In genomic region chr13:50418421-50418820, GRCm38 (mm10) we compare ENCODE assay signal across 9 mouse cellular contexts. TPM values are rescaled to one million over a fixed set of nuclear protein-coding genes. Genes with fewer than 3 reads are reported as not detected.
DNase-seq lines count a peak whose midpoint lies in the region; ATAC-seq and TF ChIP-seq lines count a peak whose summit lies in the region.
"Had no signal": no experiment of that assay in that cellular context is flagged by ENCODE, and none has a peak within 500 bp of the region (broad histone marks: within the 10 kb centered on the region; RNA-seq: fewer than 3 reads in every experiment).

No protein-coding gene starts in this region.

- H3K27me3 ChIP-seq in heart, postnatal 0 days (ENCODE audit: control insufficient read depth, insufficient read depth, low read length), result no peaks in the 10 kb centered on the region
- H3K27me3 ChIP-seq in hindbrain, embryonic 16.5 days (replicated peaks; ENCODE audit: control insufficient read depth, insufficient read depth, low read length), result no peaks in the 10 kb centered on the region
- no peaks in the 10 kb centered on the region for H3K27me3 ChIP-seq in midbrain, postnatal 0 days (ENCODE audit: insufficient read depth, low read length)

- H3K4me3 ChIP-seq in heart, postnatal 0 days (ENCODE audit: low read depth, low read length), result peak overlapping the region; percentile 91
- H3K4me3 ChIP-seq in bone marrow macrophage, adult 2 months (ENCODE audit: insufficient read depth, low read length), result peak overlapping the region; percentile 83
- H3K4me3 ChIP-seq in hindbrain, embryonic 16.5 days (ENCODE audit: low read length), result peak overlapping the region; percentile 83
- peak overlapping the region; percentile 90 for H3K4me3 ChIP-seq in midbrain, postnatal 0 days (ENCODE audit: low read depth, low read length)

- 32% methylated on average over 3 of the region's 3 CpGs for WGBS in heart, postnatal 0 days
- 35% methylated on average over 3 of the region's 3 CpGs for WGBS in hindbrain, embryonic 16.5 days
- 39% methylated on average over 3 of the region's 3 CpGs for WGBS in midbrain, postnatal 0 days

- no peaks in the 10 kb centered on the region for H3K9me3 ChIP-seq in heart, postnatal 0 days (replicated peaks; ENCODE audit: control insufficient read depth, low read length)
- no peaks in the 10 kb centered on the region for H3K9me3 ChIP-seq in hindbrain, embryonic 16.5 days (ENCODE audit: control insufficient read depth, low read length)
- no peaks in the 10 kb centered on the region for H3K9me3 ChIP-seq in midbrain, postnatal 0 days (ENCODE audit: low read length)

- H3K4me1 ChIP-seq in heart, postnatal 0 days (ENCODE audit: control insufficient read depth, insufficient read depth), result no peaks in the 10 kb centered on the region; the same call in 1 of the 2 replicates
- peaks cover 9% of the 10 kb centered on the region for H3K4me1 ChIP-seq in bone marrow macrophage, adult 2 months (ENCODE audit: control insufficient read depth, insufficient read depth, low read length)
- peaks cover 8% of the 10 kb centered on the region for H3K4me1 ChIP-seq in hindbrain, embryonic 16.5 days (ENCODE audit: control insufficient read depth, insufficient read depth, low read depth, low read length)
- H3K4me1 ChIP-seq in midbrain, postnatal 0 days (ENCODE audit: insufficient read depth, low read length), result peaks cover 3% of the 10 kb centered on the region; the same call in 1 of the 2 replicates

- intact Hi-C loops in heart, postnatal 36 days (cut with DNase I), result no loop called here

- no peak for TF ChIP-seq CTCF in heart, postnatal 0 days (IDR thresholded peaks at IDR 0.05; ENCODE audit: low read depth)
- TF ChIP-seq CTCF in bone marrow macrophage, adult 2 months (IDR thresholded peaks at IDR 0.05; ENCODE audit: low read depth, low read length), result no peak
- peak; percentile 36 for TF ChIP-seq CTCF in midbrain, postnatal 0 days (IDR thresholded peaks at IDR 0.05)

- H3K9ac ChIP-seq in heart, postnatal 0 days (replicated peaks; ENCODE audit: low read depth, low read length), result peak overlapping the region; percentile 82
- peak overlapping the region; percentile 93 for H3K9ac ChIP-seq in hindbrain, embryonic 16.5 days (ENCODE audit: low read depth, low read length)
- H3K9ac ChIP-seq in midbrain, postnatal 0 days (replicated peaks; ENCODE audit: low read length, poor library complexity, severe bottlenecking), result peak overlapping the region; percentile 91

- no peak for ATAC-seq in heart, postnatal 0 days (ENCODE audit: insufficient read depth, low read depth)
- ATAC-seq in hindbrain, embryonic 16.5 days, result peak; percentile 10; the same call in 1 of the 2 replicates
- peak; percentile 32; the same call in 1 of the 2 replicates for ATAC-seq in midbrain, postnatal 0 days (ENCODE audit: low FRiP score)

- H3K27ac ChIP-seq in heart, postnatal 0 days (ENCODE audit: low read depth), result no peak overlapping the region
- no peak overlapping the region for H3K27ac ChIP-seq in bone marrow macrophage, adult 2 months (ENCODE audit: insufficient read depth, low read depth, low read length)
- H3K27ac ChIP-seq in hindbrain, embryonic 16.5 days (ENCODE audit: low read depth, low read length), result no peak overlapping the region
- peak overlapping the region; percentile 77; the same call in 1 of the 2 replicates for H3K27ac ChIP-seq in midbrain, postnatal 0 days (ENCODE audit: low read depth, low read length)

- TF ChIP-seq POLR2A in bone marrow macrophage, adult 2 months (IDR thresholded peaks at IDR 0.05; ENCODE audit: borderline replicate concordance, low read depth, low read length), result no peak

- H3K36me3 ChIP-seq in heart, postnatal 0 days (replicated peaks; ENCODE audit: control insufficient read depth, insufficient read depth, low read length), result peaks cover 26% of the 10 kb centered on the region
- peaks cover 7% of the 10 kb centered on the region for H3K36me3 ChIP-seq in hindbrain, embryonic 16.5 days (ENCODE audit: control insufficient read depth, insufficient read depth, low read length)
- H3K36me3 ChIP-seq in midbrain, postnatal 0 days (ENCODE audit: insufficient read depth, low read length), result peaks cover 5% of the 10 kb centered on the region

- H3K4me2 ChIP-seq in heart, postnatal 0 days (ENCODE audit: low read depth, low read length), result peak overlapping the region; percentile 87
- peak overlapping the region; percentile 63 for H3K4me2 ChIP-seq in hindbrain, embryonic 16.5 days (ENCODE audit: low read length)
- peak overlapping the region; percentile 88 for H3K4me2 ChIP-seq in midbrain, postnatal 0 days (ENCODE audit: low read depth, low read length, poor library complexity, severe bottlenecking)

- TF ChIP-seq EP300 in heart, postnatal 0 days (IDR thresholded peaks at IDR 0.05; ENCODE audit: low read depth), result no peak

- DNase-seq in heart, postnatal 0 days (ENCODE audit: low spot score), result no peak
- DNase-seq in heart, postnatal 36 days, result no peak
- DNase-seq in midbrain, postnatal 0 days (ENCODE audit: low spot score), result peak; percentile 12
- no peak for DNase-seq in right cerebral cortex, postnatal 25 days
- DNase-seq in right cerebral cortex, adult 18-20 months, result no peak
- no peak for DNase-seq in frontal cortex, postnatal 10 days (ENCODE audit: low spot score in 2 of 2)

RNA-seq across cellular contexts. Expression of gene Fbxw17, which starts 0.8 kb away (rescaled TPM):
- 32.3 and 501 TPM in 2 replicates for total RNA-seq in heart, postnatal 0 days (2014; rRNA removed; ENCODE audit: low replicate concordance)
- polyA plus RNA-seq in heart, postnatal 0 days (2015; fragmentation: Nextera tagmentation; extraction: Ambion mirVana), result 10.5 and 12.7 TPM in 2 replicates
- 1 to 10 TPM; 5.3 to 6.2 TPM for total RNA-seq in heart, postnatal 36 days (2021)
- polyA plus RNA-seq in bone marrow macrophage, adult 2 months (2012; ENCODE audit: insufficient read depth, insufficient read length, missing spikeins), result 69.3 and 80.4 TPM in 2 replicates
- 35.2 and 35.6 TPM in 2 replicates for polyA plus RNA-seq in hindbrain, embryonic 16.5 days (2015; fragmentation: Nextera tagmentation; extraction: Ambion mirVana)
- 41.8 and 42.5 TPM in 2 replicates for total RNA-seq in midbrain, postnatal 0 days (2014; rRNA removed)
- polyA plus RNA-seq in midbrain, postnatal 0 days (2015; fragmentation: Nextera tagmentation; extraction: Ambion mirVana), result 29.6 and 39.1 TPM in 2 replicates

RNA-seq across cellular contexts. Expression of gene Gm47429, which starts 25.3 kb away (rescaled TPM):
- total RNA-seq in heart, postnatal 0 days (2014; rRNA removed; ENCODE audit: low replicate concordance), result not detected in 2 replicates
- not detected in 2 replicates for polyA plus RNA-seq in heart, postnatal 0 days (2015; fragmentation: Nextera tagmentation; extraction: Ambion mirVana)
- total RNA-seq in heart, postnatal 36 days (2021), result not detected
- not detected in 2 replicates for polyA plus RNA-seq in bone marrow macrophage, adult 2 months (2012; ENCODE audit: insufficient read depth, insufficient read length, missing spikeins)
- not detected in 2 replicates for polyA plus RNA-seq in hindbrain, embryonic 16.5 days (2015; fragmentation: Nextera tagmentation; extraction: Ambion mirVana)
- not detected in 2 replicates for total RNA-seq in midbrain, postnatal 0 days (2014; rRNA removed)
- polyA plus RNA-seq in midbrain, postnatal 0 days (2015; fragmentation: Nextera tagmentation; extraction: Ambion mirVana), result not detected in 2 replicates
- polyA plus RNA-seq: large intestine, adult 2 months had no signal

RNA-seq across cellular contexts. Expression of gene Nutm2, which starts 48.7 kb away (rescaled TPM):
- total RNA-seq in heart, postnatal 0 days (2014; rRNA removed; ENCODE audit: low replicate concordance), result not detected in 2 replicates
- not detected in 2 replicates for polyA plus RNA-seq in heart, postnatal 0 days (2015; fragmentation: Nextera tagmentation; extraction: Ambion mirVana)
- total RNA-seq in heart, postnatal 36 days (2021), result not detected
- not detected in 2 replicates for polyA plus RNA-seq in bone marrow macrophage, adult 2 months (2012; ENCODE audit: insufficient read depth, insufficient read length, missing spikeins)
- polyA plus RNA-seq in hindbrain, embryonic 16.5 days (2015; fragmentation: Nextera tagmentation; extraction: Ambion mirVana), result not detected in 2 replicates
- not detected in 2 replicates for total RNA-seq in midbrain, postnatal 0 days (2014; rRNA removed)
- not detected in 2 replicates for polyA plus RNA-seq in midbrain, postnatal 0 days (2015; fragmentation: Nextera tagmentation; extraction: Ambion mirVana)
- polyA plus RNA-seq: large intestine, adult 2 months had no signal
